Mouse (Mus musculus) myocyte (in vitro differentiated cells): ENCODE results near the gene Orc5. TPM values are rescaled to one million over a fixed set of nuclear protein-coding genes. Genes with fewer than 3 reads are reported as not detected.

Source experiments
- H3K27me3 ChIP-seq: one replicate; pipeline ENCODE4 v1.6.1; 2011; ENCODE audit not compliant: control insufficient read depth, insufficient read depth, insufficient read length
- H3K36me3 ChIP-seq: one replicate; pipeline ENCODE4 v1.6.1; 2011; ENCODE audit not compliant: control insufficient read depth, insufficient read depth
- H3K4me2 ChIP-seq: one replicate; pipeline ENCODE4 v1.6.1; 2011; ENCODE audit warnings: low read depth, control low read depth
- H3K4me3 ChIP-seq: one replicate; pipeline ENCODE4 v1.5.1; 2011; ENCODE audit warnings: mild to moderate bottlenecking, control low read depth, moderate library complexity
- H3K79me2 ChIP-seq: one replicate; pipeline ENCODE4 v1.6.1; 2011; ENCODE audit not compliant: control insufficient read depth, insufficient read depth
- H3ac ChIP-seq: one replicate; pipeline ENCODE4 v1.6.1; 2011; ENCODE audit not compliant: control insufficient read depth, insufficient read length
- CEBPB ChIP-seq: IDR thresholded peaks from 2 replicates; pipeline ENCODE4 v1.6.1; 2011; ENCODE audit warnings: mild to moderate bottlenecking, moderate library complexity; ENCODE audit not compliant: poor library complexity, insufficient read depth, severe bottlenecking
- E2F4 ChIP-seq: IDR thresholded peaks from one replicate; pipeline ENCODE4 v1.6.1; 2011; ENCODE audit warnings: mild to moderate bottlenecking, control low read depth, moderate library complexity; ENCODE audit not compliant: insufficient read depth
- MAX ChIP-seq: IDR thresholded peaks from one replicate; pipeline ENCODE4 v1.6.1; 2011; ENCODE audit warnings: low read depth, mild to moderate bottlenecking, control low read depth
- MYOD1 ChIP-seq, 3 experiments: IDR thresholded peaks; one replicate each; pipeline ENCODE4 v1.6.1; 2011; ENCODE audit warnings: control low read depth in 2 of 3, low read depth in 2 of 3, mild to moderate bottlenecking in 2 of 3, moderate library complexity in 1 of 3; ENCODE audit not compliant: insufficient read length in 2 of 3, control insufficient read depth in 1 of 3
- MYOG ChIP-seq, 3 experiments: IDR thresholded peaks; one replicate each; pipeline ENCODE4 v1.6.1; 2011; ENCODE audit warnings: control low read depth in 2 of 3, low read depth in 2 of 3, mild to moderate bottlenecking in 2 of 3; ENCODE audit not compliant: insufficient read length in 2 of 3, control insufficient read depth in 1 of 3, insufficient read depth in 1 of 3
- POLR2A ChIP-seq: IDR thresholded peaks from one replicate; pipeline ENCODE4 v1.6.1; 2011; ENCODE audit warnings: low read depth, mild to moderate bottlenecking, control low read depth, moderate library complexity; ENCODE audit not compliant: insufficient read length
- POLR2AphosphoS2 ChIP-seq: IDR thresholded peaks from one replicate; pipeline ENCODE4 v1.6.1; 2011; ENCODE audit warnings: low read depth, control low read depth; ENCODE audit not compliant: insufficient read length
- REST ChIP-seq: IDR thresholded peaks from one replicate; pipeline ENCODE4 v1.6.1; 2011; ENCODE audit warnings: mild to moderate bottlenecking, control low read depth, moderate library complexity; ENCODE audit not compliant: insufficient read depth, insufficient read length
- SRF ChIP-seq: IDR thresholded peaks from one replicate; pipeline ENCODE4 v1.6.1; 2011; ENCODE audit warnings: low read depth; ENCODE audit not compliant: control insufficient read depth, insufficient read length
- TCF12 ChIP-seq: IDR thresholded peaks from one replicate; pipeline ENCODE4 v1.6.1; 2011; ENCODE audit warnings: mild to moderate bottlenecking, control low read depth; ENCODE audit not compliant: poor library complexity, insufficient read depth, severe bottlenecking
- TCF3 ChIP-seq: IDR thresholded peaks from one replicate; pipeline ENCODE4 v1.6.1; 2011; ENCODE audit warnings: low read depth, control low read depth; ENCODE audit not compliant: insufficient read length
- USF1 ChIP-seq: IDR thresholded peaks from one replicate; pipeline ENCODE4 v1.6.1; 2011; ENCODE audit warnings: low read depth, mild to moderate bottlenecking, control low read depth, moderate library complexity
- polyA plus RNA-seq: library from polyadenylated mRNA; unstranded; fragments of >200 nt; fragmentation: generic; extraction: Trizol; gene quantifications from one replicate; pipeline ENCODE4 v1.2.1, GENCODE M21; 2012; ENCODE audit warnings: missing spikeins

Gene Orc5
- polyA plus RNA-seq, 1 experiment, result 9.5 TPM

- Histone ChIP-seq H3K36me3 (no peaks in the 10 kb centered on the region), H3K79me2 (no peaks in the 10 kb centered on the region), H3K4me2 (no peak overlapping the region), H3ac (no peak overlapping the region), H3K4me3 (no peak overlapping the region), H3K27me3 (no peaks in the 10 kb centered on the region)
- TF ChIP-seq MAX (no peak), TCF3 (no peak), E2F4 (no peak), POLR2AphosphoS2 (no peak), POLR2A (no peak), SRF (no peak), TCF12 (no peak), REST (no peak), MYOG (IDR thresholded peaks at IDR 0.05; ENCODE audit: control insufficient read depth in 1 of 3, insufficient read depth in 1 of 3, insufficient read length in 2 of 3, low read depth in 2 of 3) (no peak), MYOD1 (IDR thresholded peaks at IDR 0.05; ENCODE audit: control insufficient read depth in 1 of 3, insufficient read length in 2 of 3, low read depth in 2 of 3) (no peak)
Observed at GRCm38 (mm10) chr5:22511824-22512223, 38.4 kb downstream of the Orc5 start.

DNA sequence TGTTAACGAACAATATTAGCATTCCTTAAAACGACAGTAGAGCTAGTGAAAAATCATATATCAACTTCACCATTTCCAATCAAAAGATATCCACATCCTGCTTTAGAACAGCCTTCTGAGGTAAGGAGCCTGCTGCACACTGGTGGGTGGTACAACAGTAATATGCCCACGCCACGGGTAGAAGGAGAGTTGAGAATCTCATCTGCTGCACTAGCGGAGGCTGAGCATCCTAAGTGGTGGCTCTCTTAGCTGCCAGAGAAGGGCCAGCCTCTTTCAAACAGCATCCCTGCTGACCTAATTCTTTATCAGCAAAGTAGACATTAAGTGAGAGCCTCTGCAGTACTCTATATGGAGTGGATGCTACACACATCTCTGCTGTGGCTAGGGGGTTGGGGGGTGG lies 41.7 kb downstream of the Orc5 start:
- no peaks in the 10 kb centered on the region for H3K36me3 ChIP-seq
- no peak for TF ChIP-seq POLR2AphosphoS2
- TF ChIP-seq TCF3, result no peak
- TF ChIP-seq CEBPB, result no peak
- no peaks in the 10 kb centered on the region for H3K27me3 ChIP-seq
- no peaks in the 10 kb centered on the region for H3K79me2 ChIP-seq
- no peak overlapping the region for H3K4me2 ChIP-seq
- no peak overlapping the region for H3ac ChIP-seq
- H3K4me3 ChIP-seq, result no peak overlapping the region

DNA sequence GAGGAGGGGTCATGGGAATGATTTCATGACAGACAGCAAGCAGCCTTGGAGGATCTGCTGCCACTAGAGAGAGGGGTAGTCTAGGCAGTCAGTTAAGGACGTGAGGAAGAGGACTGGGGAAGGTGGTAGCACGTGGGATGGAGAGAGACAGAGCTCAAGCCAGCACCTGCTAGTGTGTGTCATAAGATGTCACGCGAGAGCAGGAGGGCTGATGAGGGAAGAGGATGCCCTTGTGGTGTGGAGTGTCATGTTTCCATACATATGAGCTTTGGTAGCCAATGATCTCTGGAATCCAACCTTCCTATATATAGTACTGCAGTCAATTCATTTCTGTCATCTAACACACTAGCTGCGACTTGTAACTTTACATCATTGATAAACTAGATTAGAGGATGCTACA lies 50.8 kb downstream of the Orc5 start:
- Histone ChIP-seq H3K27me3 (no peaks in the 10 kb centered on the region), H3K4me3 (no peak overlapping the region), H3K79me2 (no peaks in the 10 kb centered on the region), H3K4me2 (no peak overlapping the region), H3K36me3 (peaks cover 7% of the 10 kb centered on the region), H3ac (no peak overlapping the region)
- TF ChIP-seq POLR2A (no peak), MYOD1 (IDR thresholded peaks at IDR 0.05; ENCODE audit: control insufficient read depth in 1 of 3, insufficient read length in 2 of 3, low read depth in 2 of 3) (peak in 2 of 3 experiments; percentile 64 to 70)

DNA sequence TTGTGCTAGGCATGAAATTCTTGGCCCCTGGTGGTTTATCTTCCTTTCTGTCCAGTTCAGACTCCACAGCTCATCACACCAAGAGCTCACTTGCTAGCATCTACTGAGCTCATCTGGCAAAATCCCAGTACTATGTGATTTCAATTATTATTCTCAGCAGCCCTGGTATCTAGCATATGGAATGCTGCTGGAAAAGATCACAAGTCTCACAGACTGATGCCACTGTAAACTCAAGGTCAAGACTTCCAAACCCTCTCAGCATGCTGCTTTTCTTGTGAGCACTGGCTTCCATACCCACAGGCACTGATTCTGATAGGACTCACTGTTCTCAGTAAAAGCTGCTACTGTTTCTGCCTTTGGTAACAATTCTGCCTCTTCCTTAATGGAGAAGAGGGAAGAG lies 59.1 kb downstream of the Orc5 start:
- H3K79me2 ChIP-seq, result no peaks in the 10 kb centered on the region
- no peaks in the 10 kb centered on the region for H3K27me3 ChIP-seq
- H3K4me2 ChIP-seq, result no peak overlapping the region
- no peak overlapping the region for H3ac ChIP-seq
- no peak for TF ChIP-seq SRF
- TF ChIP-seq REST, result no peak
- no peak for TF ChIP-seq CEBPB
- TF ChIP-seq POLR2A, result no peak
- TF ChIP-seq POLR2AphosphoS2, result no peak
- TF ChIP-seq USF1, result no peak
- no peak for TF ChIP-seq MAX
- TF ChIP-seq MYOG (IDR thresholded peaks at IDR 0.05; ENCODE audit: control insufficient read depth in 1 of 3, insufficient read depth in 1 of 3, insufficient read length in 2 of 3, low read depth in 2 of 3), result no peak
- TF ChIP-seq MYOD1 (IDR thresholded peaks at IDR 0.05; ENCODE audit: control insufficient read depth in 1 of 3, insufficient read length in 2 of 3, low read depth in 2 of 3), result no peak
- no peak for TF ChIP-seq E2F4
- no peak for TF ChIP-seq TCF3
- TF ChIP-seq TCF12, result no peak
- no peaks in the 10 kb centered on the region for H3K36me3 ChIP-seq
- no peak overlapping the region for H3K4me3 ChIP-seq

- H3K27me3 ChIP-seq, result no peaks in the 10 kb centered on the region
- no peak overlapping the region for H3K4me3 ChIP-seq
- TF ChIP-seq REST (no peak), SRF (no peak), CEBPB (no peak), USF1 (no peak), TCF3 (no peak), TCF12 (no peak), POLR2A (no peak), MAX (no peak), MYOG (IDR thresholded peaks at IDR 0.05; ENCODE audit: control insufficient read depth in 1 of 3, insufficient read depth in 1 of 3, insufficient read length in 2 of 3, low read depth in 2 of 3) (no peak), POLR2AphosphoS2 (no peak), MYOD1 (IDR thresholded peaks at IDR 0.05; ENCODE audit: control insufficient read depth in 1 of 3, insufficient read length in 2 of 3, low read depth in 2 of 3) (no peak), E2F4 (no peak)
- H3K36me3 ChIP-seq, result no peaks in the 10 kb centered on the region
- H3K79me2 ChIP-seq, result no peaks in the 10 kb centered on the region
- no peak overlapping the region for H3K4me2 ChIP-seq
- H3ac ChIP-seq, result no peak overlapping the region
Observed at GRCm38 (mm10) chr5:22489091-22489490, 61.1 kb downstream of the Orc5 start.
